Mouse (Mus musculus) thymus, postnatal 36 days (tissue): ENCODE measurements around the gene C2cd2l.
A peak's percentile ranks its signal among the peaks of the same experiment; 100 is the strongest.
"Not testable (repeated sequence)": the region's sequence is repeated elsewhere in the genome, so short reads cannot be mapped to it uniquely, and the experiment has no call there.

Source experiments
- DNase-seq, 2 experiments: peaks; one replicate each; pipeline ENCODE4 v3.0.0; 2022; ENCODE audit warnings: mixed read lengths in 2 of 2

The C2cd2l gene

DNA sequence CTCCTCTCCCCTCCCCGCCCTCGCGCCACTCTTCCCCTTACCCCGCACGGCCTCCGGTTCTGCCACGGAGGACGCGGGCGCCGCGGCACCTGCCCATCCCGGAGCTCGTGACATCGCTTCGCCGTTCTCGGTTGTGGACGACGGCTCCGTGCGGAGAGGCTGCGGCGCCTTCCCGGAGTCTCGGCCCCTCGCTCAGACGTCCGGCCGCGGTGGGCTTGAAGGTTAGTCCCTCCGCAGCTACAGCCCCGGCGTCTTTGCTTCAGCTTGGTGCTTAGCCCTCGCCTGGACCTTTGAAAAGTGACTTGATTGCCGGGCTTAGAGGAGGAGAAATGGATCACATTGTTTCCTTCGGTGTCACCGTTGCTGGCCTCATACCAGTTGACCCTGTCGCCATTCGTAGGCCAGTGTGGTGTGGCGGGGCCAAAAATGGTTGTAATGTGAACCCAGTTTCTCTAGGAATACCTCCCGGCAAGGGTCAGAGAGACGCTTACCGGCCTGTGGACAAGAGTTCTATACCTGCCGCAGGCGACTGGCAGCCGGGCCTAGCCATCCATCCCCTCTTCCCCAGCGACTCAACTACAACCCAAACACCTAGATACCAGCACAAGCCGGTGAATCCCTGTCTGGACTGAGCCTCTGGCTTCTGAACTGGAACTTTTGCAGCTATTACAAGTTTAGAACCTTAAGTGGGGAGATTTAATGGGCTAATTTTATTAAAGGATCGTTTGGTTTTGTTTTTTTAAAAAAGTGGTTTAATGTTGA lies 15.4 kb upstream of the C2cd2l start:
- DNase-seq: peak; percentile 23 to 29

DNA sequence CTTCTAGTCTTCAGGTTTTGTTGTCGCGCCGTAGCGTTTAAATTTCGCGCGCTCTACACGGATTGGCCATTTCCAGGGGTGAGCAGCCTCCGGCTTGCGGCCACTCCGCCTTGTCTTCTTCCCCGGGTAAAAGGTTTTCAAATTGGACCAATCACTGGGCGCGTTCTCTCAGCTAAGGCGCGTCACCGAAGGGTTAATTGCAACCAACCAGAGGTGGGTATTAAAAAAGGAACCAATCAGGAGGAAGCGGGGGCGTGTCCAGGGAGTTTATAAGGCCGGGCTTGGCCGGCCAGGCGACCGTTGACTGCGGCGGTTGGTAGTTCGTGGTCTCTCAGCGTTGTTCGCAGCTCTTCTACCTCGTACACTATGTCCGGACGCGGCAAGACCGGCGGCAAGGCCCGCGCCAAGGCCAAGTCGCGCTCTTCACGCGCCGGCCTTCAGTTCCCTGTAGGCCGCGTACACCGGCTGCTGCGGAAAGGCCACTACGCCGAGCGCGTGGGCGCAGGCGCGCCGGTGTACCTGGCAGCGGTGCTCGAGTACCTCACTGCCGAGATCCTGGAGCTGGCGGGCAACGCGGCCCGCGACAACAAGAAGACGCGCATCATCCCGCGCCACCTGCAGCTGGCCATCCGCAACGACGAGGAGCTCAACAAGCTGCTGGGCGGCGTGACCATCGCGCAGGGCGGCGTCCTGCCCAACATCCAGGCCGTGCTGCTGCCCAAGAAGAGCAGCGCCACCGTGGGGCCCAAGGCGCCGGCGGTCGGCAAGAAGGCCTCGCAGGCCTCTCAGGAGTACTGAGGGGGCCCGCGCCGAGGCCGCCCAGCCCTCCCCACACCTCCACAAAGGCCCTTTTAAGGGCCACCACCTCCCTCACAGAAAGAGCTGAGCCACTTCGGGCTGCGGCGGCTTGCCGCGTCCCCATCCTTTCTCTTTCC lies 14.6 kb upstream of the C2cd2l start, which contains the start of gene H2afx:
Gene H2afx (plus strand): TSS at position 299 of the 935 bp plus-strand sequence.
- peak; percentile 98 for DNase-seq

DNA sequence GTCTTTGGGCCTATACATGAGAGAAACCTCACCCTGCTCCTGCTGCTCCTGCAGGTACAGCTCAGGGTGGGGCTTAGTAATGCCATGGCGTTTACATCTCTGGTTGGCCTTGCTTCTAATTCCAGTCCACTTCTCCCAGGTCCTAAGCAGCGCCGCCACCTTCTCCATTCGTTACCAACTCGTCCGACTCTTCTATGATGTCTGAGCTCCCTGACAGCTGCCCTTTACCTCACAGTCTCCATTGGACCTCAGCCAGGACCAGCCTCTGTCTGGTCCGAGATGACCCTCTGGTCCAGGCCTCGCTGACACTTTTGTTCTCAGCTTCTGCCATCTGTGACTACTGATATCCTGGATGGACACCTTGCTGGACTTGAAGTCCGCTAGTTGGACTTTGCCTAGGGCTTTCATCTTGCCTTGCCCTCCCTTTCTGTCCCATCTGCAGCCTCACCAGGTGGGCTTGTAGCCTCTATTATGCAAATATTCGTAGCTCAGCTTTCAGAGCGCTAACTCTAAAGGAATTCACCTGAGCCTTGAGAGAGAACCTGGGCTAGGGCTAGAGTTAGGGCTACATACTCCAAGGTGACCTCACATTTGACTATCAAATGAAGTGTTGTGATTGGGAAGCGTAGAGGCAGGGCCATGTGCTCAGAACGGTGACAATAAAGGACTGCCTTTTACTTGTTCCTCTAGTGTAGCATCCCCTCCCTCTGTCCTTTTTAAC lies 13.0 kb upstream of the C2cd2l start:
- DNase-seq: no peak

DNA sequence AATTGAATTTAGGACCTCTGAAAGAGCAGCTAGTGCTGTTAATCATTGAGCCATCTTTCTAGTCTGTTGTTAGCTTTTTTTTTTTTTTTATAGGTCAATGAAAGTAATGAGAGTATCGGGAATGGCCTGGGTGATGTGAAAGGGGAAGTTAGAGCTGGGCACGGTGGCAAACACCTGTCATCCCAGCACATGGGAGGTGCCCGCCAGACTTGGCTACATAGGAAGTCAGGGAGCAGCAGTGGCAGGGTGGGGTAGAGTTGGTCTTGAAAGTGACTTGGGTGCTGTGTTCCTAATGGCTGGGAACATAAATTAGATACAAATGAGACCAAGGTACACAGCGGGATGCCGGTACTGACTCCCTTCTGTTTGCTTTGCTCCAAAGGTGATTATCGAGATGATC lies 10.7 kb upstream of the C2cd2l start:
- DNase-seq: no peak

DNA sequence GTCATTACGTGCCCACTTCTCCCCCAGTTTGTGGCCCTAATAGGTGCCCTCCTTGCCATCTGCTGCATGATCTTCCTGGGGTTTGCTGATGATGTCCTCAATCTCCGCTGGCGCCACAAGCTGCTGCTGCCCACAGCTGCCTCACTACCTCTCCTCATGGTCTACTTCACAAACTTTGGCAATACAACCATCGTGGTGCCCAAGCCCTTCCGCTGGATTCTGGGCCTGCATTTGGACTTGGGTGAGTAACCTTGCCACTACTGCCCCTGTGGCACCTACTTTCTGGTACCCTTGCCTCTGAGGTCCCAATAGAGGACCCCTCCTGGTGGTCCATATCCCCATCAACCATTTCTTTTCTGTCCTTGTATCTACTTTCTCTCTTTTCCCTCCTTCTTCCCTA lies 7.8 kb upstream of the C2cd2l start:
- no peak for DNase-seq

DNA sequence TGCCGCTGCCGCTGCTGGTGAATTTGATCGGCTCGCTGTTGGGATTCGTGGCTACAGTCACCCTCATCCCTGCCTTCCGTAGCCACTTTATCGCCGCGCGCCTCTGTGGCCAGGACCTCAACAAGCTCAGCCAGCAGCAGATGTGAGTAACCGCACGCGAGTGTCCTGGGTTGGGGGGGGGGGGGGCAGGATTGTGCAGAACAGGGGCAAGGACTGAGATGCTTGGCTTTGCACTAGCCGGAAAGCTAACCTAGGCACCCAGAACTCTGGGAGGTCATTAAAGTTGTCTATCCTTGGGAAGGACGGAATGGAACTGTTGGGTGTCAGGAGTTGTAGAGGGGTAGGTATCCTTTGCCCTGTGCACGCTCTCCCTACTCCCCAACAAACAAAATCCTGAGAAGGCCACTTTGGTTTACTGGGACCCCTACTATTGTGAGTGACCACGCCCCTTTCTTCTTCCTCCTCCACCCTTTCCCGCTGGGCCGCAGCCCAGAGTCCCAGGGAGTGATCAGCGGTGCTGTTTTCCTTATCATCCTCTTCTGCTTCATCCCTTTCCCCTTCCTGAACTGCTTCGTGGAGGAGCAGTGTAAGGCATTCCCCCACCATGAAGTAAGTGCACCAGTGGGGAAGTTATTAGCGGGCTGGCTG lies 7.1 kb upstream of the C2cd2l start:
- DNase-seq: no peak

DNA sequence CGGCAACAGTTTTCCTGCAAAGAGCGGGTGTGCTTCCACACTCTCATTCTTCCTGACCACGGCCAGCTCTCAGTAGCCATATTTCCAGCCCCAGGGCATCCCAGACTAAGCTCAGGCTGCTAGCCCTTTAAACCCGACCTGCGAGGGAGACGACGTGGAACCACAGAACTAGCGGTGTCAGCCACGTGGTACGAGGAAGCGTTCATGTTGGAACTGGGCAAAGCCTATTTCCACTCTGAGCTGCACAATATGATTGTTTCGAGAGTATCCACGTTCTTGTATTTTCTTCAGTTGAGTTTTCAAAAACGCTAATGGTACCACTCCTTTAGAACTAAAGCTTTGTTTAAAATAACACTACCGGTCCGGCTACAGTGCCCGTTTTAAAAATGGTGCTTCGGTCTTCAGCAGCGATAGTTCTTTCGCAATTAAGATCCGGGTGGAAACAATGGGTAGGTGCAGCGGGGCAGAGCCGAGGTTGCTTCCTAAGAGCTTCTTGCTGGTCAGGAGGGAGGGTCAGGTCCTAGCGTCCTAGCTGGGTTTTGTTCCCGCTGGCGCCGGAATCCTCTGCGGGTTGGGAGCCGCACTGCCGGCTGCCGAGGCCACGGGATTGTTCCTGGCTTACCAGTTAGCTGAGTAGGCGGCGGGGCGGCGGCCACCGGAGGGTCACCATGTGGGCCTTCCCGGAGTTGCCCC lies 6.4 kb upstream of the C2cd2l start:
- peak; percentile 66 to 75 for DNase-seq

DNA sequence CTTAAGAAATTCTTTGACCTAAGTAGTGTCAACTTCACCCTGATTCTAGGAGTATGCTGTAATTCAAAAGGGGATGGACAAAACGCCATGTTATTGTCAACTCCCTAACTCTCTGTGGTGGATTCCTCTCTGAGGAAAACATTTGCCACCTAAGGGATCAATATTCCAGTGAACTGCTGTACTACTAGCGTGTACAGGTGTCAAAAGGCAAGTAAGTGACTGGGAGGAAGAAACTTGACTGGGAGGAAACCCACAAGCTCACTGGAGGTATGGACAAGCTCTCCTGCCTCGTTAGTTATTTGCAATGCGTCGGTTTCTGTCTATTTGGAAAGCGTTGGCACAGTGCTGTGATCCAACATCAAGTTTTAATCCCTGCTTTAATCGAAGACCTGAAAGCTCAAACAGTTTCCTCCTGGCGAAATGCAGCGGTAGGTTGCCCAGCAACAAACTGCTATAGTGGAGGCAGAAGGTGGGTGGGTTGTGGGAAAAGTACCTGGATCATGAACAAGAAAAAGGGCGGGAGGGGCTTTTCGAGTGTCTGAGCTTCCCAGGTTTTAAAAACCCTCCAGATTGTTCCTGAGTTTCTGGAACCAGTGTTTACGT lies 5.8 kb upstream of the C2cd2l start, which contains the start of gene Dpagt1:
Gene Dpagt1 (plus strand): TSS at position 252 of the 603 bp plus-strand sequence.
- no peak for DNase-seq

DNA sequence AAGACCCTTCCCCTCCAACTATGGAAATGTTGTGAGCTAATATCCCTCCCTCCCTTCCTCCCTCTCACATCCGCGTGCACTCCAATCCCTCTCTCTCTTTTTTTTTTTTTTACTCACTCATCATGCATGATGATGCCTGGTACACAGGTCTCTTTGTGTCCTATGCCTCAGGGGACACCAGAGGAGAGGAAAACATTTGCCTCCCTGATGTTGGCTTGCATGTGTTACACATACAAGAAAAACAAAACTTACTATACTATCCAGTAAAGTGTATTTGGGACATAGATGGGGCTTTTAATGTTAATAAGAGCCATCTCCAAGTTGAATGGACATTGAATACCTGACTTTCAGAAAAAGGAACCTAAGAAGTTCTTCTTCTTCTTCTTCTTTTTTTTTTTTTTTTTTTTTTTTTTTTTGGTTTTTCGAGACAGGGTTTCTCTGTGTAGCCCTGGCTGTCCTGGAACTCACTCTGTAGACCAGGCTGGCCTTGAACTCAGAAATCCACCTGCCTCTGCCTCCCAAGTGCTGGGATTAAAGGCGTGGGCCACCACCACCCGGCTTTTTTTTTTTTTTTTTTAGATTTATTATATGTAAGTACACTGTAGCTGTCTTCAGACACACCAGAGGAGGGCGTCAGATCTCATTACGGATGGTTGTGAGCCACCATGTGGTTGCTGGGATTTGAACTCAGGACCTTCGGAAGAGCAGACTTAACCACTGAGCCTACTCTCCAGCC lies 5.1 kb upstream of the C2cd2l start:
- not testable (repeated sequence) for DNase-seq

DNA sequence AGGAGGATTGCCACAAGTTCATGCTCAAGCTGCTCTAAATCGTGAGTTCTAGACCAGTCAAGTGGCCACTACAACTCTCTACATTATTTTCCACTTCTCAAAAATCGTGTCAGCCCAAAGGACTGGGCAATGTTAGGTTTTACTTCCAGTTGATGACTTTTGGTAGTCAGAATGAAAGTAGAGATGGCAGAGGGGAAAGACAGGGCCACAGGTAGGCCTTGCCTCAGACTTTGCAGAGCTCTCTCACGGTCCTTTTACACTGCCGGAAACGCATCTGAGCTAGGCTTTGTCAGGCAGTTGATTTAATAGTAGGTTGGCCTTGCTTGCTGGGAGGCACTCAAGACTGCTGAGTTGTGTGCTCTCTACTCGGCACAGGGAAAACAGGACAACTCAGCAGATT lies 4.1 kb upstream of the C2cd2l start:
- no peak for DNase-seq

DNA sequence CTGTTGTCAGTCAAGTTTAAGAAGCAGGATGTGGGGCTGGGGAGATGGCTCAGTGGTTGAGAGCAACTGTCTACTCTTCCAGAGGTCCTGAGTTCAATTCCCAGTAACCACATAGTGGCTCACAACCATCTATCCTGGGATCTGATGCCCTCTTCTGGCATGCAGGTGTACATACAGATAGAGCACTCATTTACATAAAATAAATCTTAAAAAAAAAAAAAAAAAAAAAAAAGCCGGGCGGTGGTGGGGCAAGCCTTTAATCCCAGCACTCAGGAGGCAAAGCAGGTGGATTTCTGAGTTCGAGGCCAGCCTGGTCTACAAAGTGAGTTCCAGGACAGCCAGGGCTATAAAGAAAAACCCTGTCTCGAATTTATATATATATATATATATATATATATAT lies 3.6 kb upstream of the C2cd2l start:
- DNase-seq: not testable (repeated sequence)

DNA sequence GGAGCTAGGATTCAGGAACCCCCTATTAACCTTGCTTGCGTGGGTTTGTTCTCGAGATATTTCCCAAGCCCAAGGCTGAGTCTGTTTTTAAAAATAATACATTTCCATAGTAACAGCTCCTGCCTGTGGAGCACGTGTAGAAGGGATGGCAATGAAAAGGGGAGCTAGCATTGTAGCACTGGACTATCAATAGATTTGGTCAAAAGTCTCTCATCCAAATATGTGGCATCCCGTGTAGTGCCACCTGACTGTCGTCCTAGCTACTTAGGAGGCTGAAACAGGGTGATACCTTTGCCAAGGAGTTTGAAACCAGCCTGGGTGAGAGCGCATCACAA lies 681 bp upstream of the C2cd2l start:
- no peak for DNase-seq

DNA sequence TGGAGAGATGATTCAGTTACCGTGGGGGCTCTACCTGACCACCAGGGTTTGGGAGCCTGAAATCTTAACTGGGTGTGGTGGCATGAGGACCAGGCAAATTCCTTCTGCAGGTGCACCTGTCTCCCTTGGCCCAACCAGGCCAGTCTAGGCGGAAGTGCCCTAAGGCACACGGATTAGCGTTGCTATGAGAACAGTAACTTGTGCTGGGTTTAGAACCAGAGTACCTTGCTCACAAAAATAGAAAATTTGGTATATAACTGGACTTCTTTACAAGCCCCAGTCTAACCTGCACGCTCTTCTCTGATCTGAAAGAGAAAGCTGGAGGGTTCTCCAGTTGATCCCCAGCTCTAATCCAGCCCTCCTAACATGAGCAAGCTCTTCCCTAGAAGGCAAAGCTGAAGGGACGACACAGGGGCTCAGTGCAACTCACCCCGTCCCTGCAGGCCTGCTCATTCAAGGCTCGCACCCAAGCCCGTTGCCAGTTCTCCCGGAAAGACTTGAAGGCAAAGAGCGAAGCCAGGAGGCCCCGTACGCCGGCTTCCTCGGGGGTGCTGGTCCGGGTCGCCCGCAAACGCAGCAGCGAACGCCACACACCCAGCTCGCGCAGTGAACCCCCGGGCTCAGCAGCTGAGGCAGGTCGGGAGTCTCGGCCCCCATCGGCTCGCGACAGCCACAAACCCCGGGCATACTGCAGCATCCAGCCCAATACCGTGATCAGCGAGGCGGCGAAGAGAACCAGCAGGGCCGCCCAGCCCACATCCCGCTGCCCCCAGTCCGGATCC lies 789 bp downstream of the C2cd2l start:
- peak; percentile 48 to 61 for DNase-seq

DNA sequence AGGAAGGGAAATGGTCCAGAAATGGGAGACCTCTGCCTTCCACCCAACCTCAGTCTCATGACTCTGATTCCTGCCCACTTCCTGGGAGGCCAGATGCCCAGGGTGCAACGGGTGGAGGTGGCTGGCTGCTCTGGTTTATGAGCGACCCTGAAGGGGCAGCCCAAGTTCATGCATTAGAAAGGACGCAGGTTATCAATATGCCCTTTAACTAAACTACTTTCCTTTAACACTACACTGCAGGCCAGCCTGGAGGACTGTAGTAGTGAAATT lies 1.3 kb downstream of the C2cd2l start:
- no peak for DNase-seq

DNA sequence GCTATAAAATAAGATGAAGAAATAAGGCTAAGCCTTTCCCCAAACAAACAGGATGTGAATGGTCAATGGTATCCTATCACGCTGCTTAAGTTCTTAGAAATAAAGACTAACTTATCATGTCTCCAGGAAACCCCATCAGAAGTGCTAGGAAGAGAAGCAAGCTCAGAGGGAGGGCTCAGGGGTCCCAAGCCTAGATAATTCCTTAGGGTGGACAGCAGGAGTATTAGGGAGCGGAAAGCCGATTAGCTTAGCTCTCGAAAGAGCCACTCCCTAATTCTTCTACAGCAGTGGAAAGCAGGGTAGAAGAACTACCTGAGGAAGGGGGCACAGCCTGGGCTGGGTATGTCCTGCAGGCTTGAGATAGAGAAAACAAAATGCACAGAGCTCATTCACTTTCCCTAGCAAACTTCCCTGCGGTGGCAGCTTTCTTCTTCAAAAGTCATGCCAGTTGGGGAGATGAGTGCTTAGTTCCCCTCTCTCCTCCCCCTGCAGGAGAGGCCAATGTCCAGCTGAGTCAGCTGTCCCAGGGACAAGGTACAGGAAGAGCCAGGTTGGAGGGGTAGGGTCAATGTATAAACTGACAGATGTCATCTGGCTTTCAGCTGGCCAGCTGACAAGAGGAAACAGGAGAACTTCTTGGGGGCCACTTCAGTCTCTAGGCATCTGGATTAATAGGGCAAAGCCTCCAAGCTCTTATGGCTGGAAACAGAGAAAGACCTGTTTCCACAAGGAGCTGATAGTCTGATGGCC lies 1.8 kb downstream of the C2cd2l start:
- DNase-seq: no peak

DNA sequence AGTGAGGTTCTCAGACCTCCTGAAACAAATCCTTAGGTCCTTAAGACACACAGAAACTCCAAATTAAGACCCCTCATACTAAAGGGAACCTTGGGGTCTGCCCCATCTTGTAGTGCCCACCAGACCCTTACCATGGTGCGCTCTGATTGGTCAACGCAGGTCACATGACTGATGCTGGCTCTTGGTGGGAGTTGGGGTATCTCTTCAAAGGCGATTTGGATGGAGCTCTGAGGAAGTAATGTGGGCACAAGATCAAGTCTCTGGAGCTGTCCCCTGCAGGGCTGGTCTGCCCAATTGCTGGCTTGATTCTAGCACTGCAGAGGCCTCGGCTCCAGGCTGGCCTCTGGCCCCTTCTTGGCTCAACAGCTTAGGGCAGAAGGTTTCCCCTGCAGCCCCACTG lies 2.6 kb downstream of the C2cd2l start:
- no peak for DNase-seq

DNA sequence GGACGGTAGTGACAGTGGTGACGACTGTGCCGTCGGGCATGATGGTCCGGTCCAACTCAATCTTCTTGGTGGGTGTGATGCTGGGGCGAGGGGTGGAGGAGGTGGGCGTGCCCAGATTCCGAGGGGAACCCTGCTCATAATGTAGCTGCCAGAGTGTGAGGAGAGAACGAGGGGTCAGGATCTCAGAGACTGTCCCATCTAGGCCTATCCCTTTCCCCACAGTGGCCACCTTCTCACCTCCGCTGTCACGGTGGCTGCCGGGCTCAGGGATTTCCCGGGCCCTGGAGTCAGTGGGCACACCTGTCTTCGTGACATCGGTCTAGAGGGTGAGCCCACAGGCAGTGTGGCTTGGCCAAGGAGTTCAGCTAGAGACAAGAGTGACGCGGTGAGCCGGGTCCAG lies 5.2 kb downstream of the C2cd2l start:
- no peak for DNase-seq

DNA sequence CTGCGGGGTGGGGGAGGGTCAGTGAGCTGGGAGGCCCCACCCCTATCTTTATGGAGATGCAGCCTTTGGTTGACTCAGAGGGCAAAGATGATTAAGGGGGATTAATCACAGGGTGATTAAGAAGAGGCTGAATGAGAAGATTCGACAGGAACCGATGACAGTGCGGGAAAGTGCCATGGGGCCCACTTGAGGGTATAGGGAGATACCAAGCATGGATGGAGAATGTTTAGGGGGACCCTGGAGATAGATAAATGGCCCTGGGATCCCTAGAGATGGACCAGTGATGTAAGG lies 5.9 kb downstream of the C2cd2l start:
- DNase-seq: no peak

DNA sequence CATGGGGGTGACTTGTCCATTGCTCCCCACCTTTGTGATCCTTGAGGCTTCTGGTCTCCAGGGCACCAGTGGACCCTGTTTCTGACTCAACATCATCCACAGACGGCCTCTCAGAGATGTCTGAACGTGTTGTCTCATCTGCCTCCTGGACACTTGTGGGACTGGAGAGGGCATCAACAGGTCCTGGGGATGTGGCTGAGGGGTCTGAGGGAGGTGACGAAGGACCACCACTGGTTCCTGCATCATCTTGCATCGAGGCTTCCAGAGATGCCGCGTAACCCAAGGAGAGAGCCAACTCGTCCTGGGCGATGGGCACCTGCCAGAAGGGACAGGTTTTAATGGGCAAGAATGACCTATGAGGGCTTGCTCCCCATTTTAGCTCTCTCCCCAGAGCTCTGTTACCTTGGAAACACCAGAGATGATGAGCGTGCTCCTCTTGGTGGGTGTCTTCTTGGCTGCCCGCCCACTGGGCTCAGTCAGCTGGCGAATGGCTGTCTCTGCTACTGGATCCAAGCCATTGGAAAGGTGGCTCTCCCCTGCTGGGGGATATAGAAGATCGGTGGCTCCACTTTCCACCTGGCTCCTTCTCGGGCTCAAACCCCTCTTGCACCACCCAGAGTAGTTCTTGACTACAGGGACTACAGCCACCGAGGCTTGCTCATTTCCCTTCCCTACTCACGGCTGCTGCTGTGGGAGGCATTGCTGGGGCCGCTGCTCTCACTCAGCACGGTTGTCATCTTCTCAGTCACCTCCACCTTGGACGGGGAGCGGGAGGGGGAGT lies 6.4 kb downstream of the C2cd2l start:
- DNase-seq: no peak
